Mouse (Mus musculus): ENCODE results near the gene Fam178b. TPM values are rescaled to one million over a fixed set of nuclear protein-coding genes. Genes with fewer than 3 reads are reported as not detected.
A peak's percentile ranks its signal among the peaks of the same experiment; 100 is the strongest.

Gene Fam178b
- under 1 TPM in 1 of 2 experiments, not detected in 1; 0.40 TPM for total RNA-seq (2021)
- long read RNA-seq, experiment 1: 0 reads
- long read RNA-seq, experiment 2: 0 reads

GRCm38 (mm10) chr1:36682620-36683355 is at the start of gene Fam178b:
TSS of gene Fam178b (minus strand) at chr1:36683183.
- intact Hi-C loops (cut with DNase I): no loop called here
- Histone ChIP-seq H3K4me3 (no peak within 1 kb of the TSS), H3K27ac (no peak within 1 kb of the TSS)
- TF ChIP-seq CTCF (IDR thresholded peaks at IDR 0.05): no peak
- DNase-seq (ENCODE audit: extremely low spot score in 1 of 2, low spot score in 2 of 2): no peak

GRCm38 (mm10) chr1:36724057-36724431 is 41.1 kb upstream of the Fam178b start:
- Histone ChIP-seq H3K4me3 (no peak overlapping the region), H3K27ac (no peak overlapping the region)
- no peak for TF ChIP-seq CTCF (IDR thresholded peaks at IDR 0.05)
- DNase-seq (ENCODE audit: extremely low spot score in 1 of 2, low spot score in 2 of 2): no peak
- intact Hi-C loops (cut with DNase I): no loop called here

- H3K4me3 ChIP-seq: no peak overlapping the region
- no peak for TF ChIP-seq CTCF (IDR thresholded peaks at IDR 0.05)
- intact Hi-C loops (cut with DNase I): no loop called here
- no peak for DNase-seq (ENCODE audit: extremely low spot score in 1 of 2, low spot score in 2 of 2)
- no peak overlapping the region for H3K27ac ChIP-seq
Observed at GRCm38 (mm10) chr1:36723146-36724056, 40.4 kb upstream of the Fam178b start.

GRCm38 (mm10) chr1:36718786-36719185 is 35.8 kb upstream of the Fam178b start:
- intact Hi-C loops (cut with DNase I): no loop called here
- TF ChIP-seq CTCF (IDR thresholded peaks at IDR 0.05): no peak
- DNase-seq (ENCODE audit: extremely low spot score in 1 of 2, low spot score in 2 of 2): no peak
- Histone ChIP-seq H3K27ac (no peak overlapping the region), H3K4me3 (no peak overlapping the region)

- H3K27ac ChIP-seq: no peak within 1 kb of the TSS
- no peak within 1 kb of the TSS for H3K4me3 ChIP-seq
- TF ChIP-seq CTCF (IDR thresholded peaks at IDR 0.05): no peak
- DNase-seq (ENCODE audit: extremely low spot score in 1 of 2, low spot score in 2 of 2): no peak
- intact Hi-C loops (cut with DNase I): no loop called here
Observed at GRCm38 (mm10) chr1:36714311-36714710, 31.3 kb upstream of the Fam178b start, which contains the start of gene Actr1b. TSS of gene Actr1b (minus strand) at chr1:36714422.

- H3K27ac ChIP-seq: no peak overlapping the region
- no peak for TF ChIP-seq CTCF (IDR thresholded peaks at IDR 0.05)
- intact Hi-C loops (cut with DNase I): no loop called here
- H3K4me3 ChIP-seq: no peak overlapping the region
- no peak for DNase-seq (ENCODE audit: extremely low spot score in 1 of 2, low spot score in 2 of 2)
Observed at GRCm38 (mm10) chr1:36711104-36711503, 28.1 kb upstream of the Fam178b start.

- TF ChIP-seq CTCF (IDR thresholded peaks at IDR 0.05): no peak
- intact Hi-C loops (cut with DNase I): loop anchor here (2.0 to 5.0 kb wide), 3 partner anchors 15 to 232 kb away; partner anchors contain the start of gene Tmem131
- Histone ChIP-seq H3K4me3 (peak within 1 kb of the TSS; percentile 90), H3K27ac (peak within 1 kb of the TSS; percentile 89)
- DNase-seq (ENCODE audit: extremely low spot score in 1 of 2, low spot score in 2 of 2): peak; percentile 98
Observed at GRCm38 (mm10) chr1:36709854-36710280, 26.9 kb upstream of the Fam178b start, which contains the start of gene 4933424G06Rik. TSS of gene 4933424G06Rik (plus strand) at chr1:36710149.

GRCm38 (mm10) chr1:36709055-36709853 is 26.3 kb upstream of the Fam178b start:
- intact Hi-C loops (cut with DNase I): loop anchor here (2.0 to 5.0 kb wide), 3 partner anchors 14 to 233 kb away; partner anchors contain the start of gene Tmem131

GRCm38 (mm10) chr1:36708626-36709025 is 25.6 kb upstream of the Fam178b start:
- TF ChIP-seq CTCF (IDR thresholded peaks at IDR 0.05): no peak
- DNase-seq (ENCODE audit: extremely low spot score in 1 of 2, low spot score in 2 of 2): no peak
- intact Hi-C loops (cut with DNase I): loop anchor here (2.0 to 5.0 kb wide), 3 partner anchors 14 to 234 kb away; partner anchors contain the start of gene Tmem131
- Histone ChIP-seq H3K27ac (peak overlapping the region; percentile 89), H3K4me3 (peak overlapping the region; percentile 90)

More at GRCm38 (mm10) chr1:36709055-36709853, 26.3 kb upstream of the Fam178b start:
- TF ChIP-seq CTCF (IDR thresholded peaks at IDR 0.05): peak; percentile 44
- no peak for DNase-seq (ENCODE audit: extremely low spot score in 1 of 2, low spot score in 2 of 2)
- Histone ChIP-seq H3K4me3 (peak overlapping the region; percentile 90), H3K27ac (peak overlapping the region; percentile 89)

- Histone ChIP-seq H3K27ac (peak overlapping the region; percentile 89), H3K4me3 (peak overlapping the region; percentile 90; the same call in 1 of the 2 replicates)
- intact Hi-C loops (cut with DNase I): loop anchor here (2.0 to 5.0 kb wide), 3 partner anchors 13 to 235 kb away; partner anchors contain the start of gene Tmem131
- TF ChIP-seq CTCF (IDR thresholded peaks at IDR 0.05): no peak
- no peak for DNase-seq (ENCODE audit: extremely low spot score in 1 of 2, low spot score in 2 of 2)
Observed at GRCm38 (mm10) chr1:36707797-36708196, 24.8 kb upstream of the Fam178b start.

GRCm38 (mm10) chr1:36707166-36707565 is 24.2 kb upstream of the Fam178b start:
- DNase-seq (ENCODE audit: extremely low spot score in 1 of 2, low spot score in 2 of 2): no peak
- peak overlapping the region; percentile 89; the same call in 1 of the 2 replicates for H3K27ac ChIP-seq
- TF ChIP-seq CTCF (IDR thresholded peaks at IDR 0.05): no peak
- intact Hi-C loops (cut with DNase I): loop anchor here (5.0 kb wide), 1 partner anchor 235 kb away; the partner anchor contains the start of gene Tmem131
- H3K4me3 ChIP-seq: peak overlapping the region; percentile 19; the same call in 1 of the 2 replicates

Data from left cerebral cortex, adult 2 months (tissue).